Mouse (Mus musculus): ENCODE data around the gene Gapvd1.
"Not testable (repeated sequence)": the region's sequence is repeated elsewhere in the genome, so short reads cannot be mapped to it uniquely, and the experiment has no call there.

Gene Gapvd1

GRCm38 (mm10) chr2:34771368-34772226, 16.6 kb upstream of the Gapvd1 start, which contains the start of gene Hspa5:
Gene Hspa5 (plus strand): TSS chr2:34771970.
- DNase-seq (ENCODE audit: low spot score) = peak; percentile 100

- no peak for DNase-seq (ENCODE audit: low spot score)
Measured at GRCm38 (mm10) chr2:34770951-34771350, 15.9 kb upstream of the Gapvd1 start.

- no peak for DNase-seq (ENCODE audit: low spot score)
Measured at GRCm38 (mm10) chr2:34770049-34770448, 15.0 kb upstream of the Gapvd1 start.

GRCm38 (mm10) chr2:34764801-34765200, 9.8 kb upstream of the Gapvd1 start:
- DNase-seq (ENCODE audit: low spot score) = no peak

- no peak for DNase-seq (ENCODE audit: low spot score)
Measured at GRCm38 (mm10) chr2:34762872-34763271, 7.8 kb upstream of the Gapvd1 start.

GRCm38 (mm10) chr2:34762174-34762573, 7.1 kb upstream of the Gapvd1 start:
- no peak for DNase-seq (ENCODE audit: low spot score)

- DNase-seq (ENCODE audit: low spot score) = not testable (repeated sequence)
Measured at GRCm38 (mm10) chr2:34761272-34761671, 6.2 kb upstream of the Gapvd1 start.

- no peak for DNase-seq (ENCODE audit: low spot score)
Measured at GRCm38 (mm10) chr2:34757341-34757740, 2.3 kb upstream of the Gapvd1 start.

GRCm38 (mm10) chr2:34753811-34754550, 1.1 kb downstream of the Gapvd1 start:
- peak; percentile 89 for DNase-seq (ENCODE audit: low spot score)

GRCm38 (mm10) chr2:34750245-34750644, 4.8 kb downstream of the Gapvd1 start:
- no peak for DNase-seq (ENCODE audit: low spot score)

GRCm38 (mm10) chr2:34748479-34748878, 6.6 kb downstream of the Gapvd1 start:
- DNase-seq (ENCODE audit: low spot score) = no peak

- DNase-seq (ENCODE audit: low spot score) = no peak
Measured at GRCm38 (mm10) chr2:34745673-34746072, 9.4 kb downstream of the Gapvd1 start.

GRCm38 (mm10) chr2:34744476-34744875, 10.6 kb downstream of the Gapvd1 start:
- no peak for DNase-seq (ENCODE audit: low spot score)

- DNase-seq (ENCODE audit: low spot score) = no peak
Measured at GRCm38 (mm10) chr2:34742675-34743074, 12.4 kb downstream of the Gapvd1 start.

GRCm38 (mm10) chr2:34741390-34742159, 13.5 kb downstream of the Gapvd1 start:
- DNase-seq (ENCODE audit: low spot score) = no peak

- DNase-seq (ENCODE audit: low spot score) = no peak
Measured at GRCm38 (mm10) chr2:34739684-34740391, 15.2 kb downstream of the Gapvd1 start.

GRCm38 (mm10) chr2:34737911-34738310, 17.1 kb downstream of the Gapvd1 start:
- no peak for DNase-seq (ENCODE audit: low spot score)

- DNase-seq (ENCODE audit: low spot score) = no peak
Measured at GRCm38 (mm10) chr2:34736626-34737025, 18.4 kb downstream of the Gapvd1 start.

GRCm38 (mm10) chr2:34727045-34727728, 27.8 kb downstream of the Gapvd1 start:
- DNase-seq (ENCODE audit: low spot score) = no peak

- DNase-seq (ENCODE audit: low spot score) = no peak
Measured at GRCm38 (mm10) chr2:34725269-34725668, 29.8 kb downstream of the Gapvd1 start.

- no peak for DNase-seq (ENCODE audit: low spot score)
Measured at GRCm38 (mm10) chr2:34718196-34718595, 36.8 kb downstream of the Gapvd1 start.
